Mouse (Mus musculus): Measurements from ENCODE around the gene Fam213b. TPM values are rescaled to one million over a fixed set of nuclear protein-coding genes. Genes with fewer than 3 reads are reported as not detected.

Fam213b gene
- polyA plus RNA-seq, 1 experiment = 33.6 TPM

DNA sequence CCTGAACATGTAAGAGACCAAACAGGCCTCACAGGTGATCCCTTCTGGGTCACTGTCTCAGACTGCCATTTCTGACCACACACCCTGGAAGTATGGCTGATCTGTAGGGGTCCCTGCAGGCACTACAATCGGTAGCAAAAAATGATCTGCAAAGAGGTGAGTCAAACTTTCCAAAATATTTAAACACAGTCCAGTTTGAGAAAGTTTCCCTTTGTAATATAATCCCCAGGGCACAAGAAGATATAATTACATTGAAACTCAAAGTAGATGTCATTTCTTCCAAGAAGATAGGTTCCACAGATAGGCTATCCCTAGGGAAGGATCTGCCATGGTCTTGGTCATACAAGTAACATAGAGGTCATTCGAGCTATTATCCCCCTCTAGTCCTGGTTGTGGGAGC lies 3.4 kb upstream of the Fam213b start:
- no peak for TF ChIP-seq POLR2A (IDR thresholded peaks at IDR 0.05; ENCODE audit: low read depth, low read length)
- no peak for TF ChIP-seq CTCF (IDR thresholded peaks at IDR 0.05; ENCODE audit: extremely low read depth, insufficient read depth, insufficient read length, insufficient replicate concordance)
- H3K36me3 ChIP-seq (ENCODE audit: control insufficient read depth, insufficient read depth, low read length) = no peaks in the 10 kb centered on the region

DNA sequence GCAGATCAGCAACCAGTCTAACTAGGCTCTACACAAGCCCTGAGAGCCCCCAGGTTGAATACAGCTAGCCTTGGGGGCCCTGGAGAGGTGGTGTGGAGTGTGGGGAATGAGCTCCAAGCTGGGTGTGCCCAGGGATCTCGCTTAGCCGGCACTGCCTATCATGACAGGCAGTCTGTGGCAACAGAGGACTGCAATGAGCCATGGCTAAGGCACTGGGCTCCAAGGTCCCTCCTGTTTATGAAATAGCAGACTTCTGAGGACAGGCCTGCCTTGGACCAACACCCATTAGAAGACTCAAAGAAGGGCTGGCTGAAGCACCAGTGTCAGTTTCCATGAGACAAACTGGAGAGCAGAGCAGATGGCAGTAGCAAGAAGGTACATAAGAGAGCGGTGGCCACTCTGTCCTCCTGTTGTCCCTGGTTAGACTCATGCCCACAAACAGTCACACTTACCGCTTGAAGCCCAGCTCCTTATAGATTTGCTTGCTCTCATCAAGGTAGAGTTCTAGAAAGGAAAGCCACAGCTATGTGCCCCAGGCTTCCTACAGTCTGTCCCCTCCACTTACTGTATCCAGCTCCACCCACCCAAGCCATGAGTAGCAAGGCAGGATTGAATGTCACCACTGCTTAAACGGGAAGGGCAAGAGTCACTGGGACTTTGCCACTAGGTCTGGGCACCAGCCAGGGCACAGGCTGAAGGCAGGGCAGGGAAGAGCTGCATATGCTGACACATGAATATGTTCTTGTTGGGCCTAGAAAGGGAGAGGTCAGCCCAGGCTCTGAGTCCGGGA lies 1.1 kb downstream of the Fam213b start:
- Histone ChIP-seq H3K27ac (ENCODE audit: insufficient read depth, low read length) (no peak overlapping the region), H3K4me3 (ENCODE audit: extremely low read depth, insufficient read depth, insufficient read length) (peak overlapping the region; percentile 59; the same call in 1 of the 2 replicates), H3K36me3 (ENCODE audit: control insufficient read depth, insufficient read depth, low read length) (no peaks in the 10 kb centered on the region), H3K27me3 (ENCODE audit: control insufficient read depth, insufficient read depth, low read length) (no peaks in the 10 kb centered on the region), H3K4me1 (ENCODE audit: control insufficient read depth, insufficient read depth, insufficient read length) (peaks cover 7% of the 10 kb centered on the region)
- no peak for DNase-seq (ENCODE audit: low read depth in 1 of 2, low spot score in 2 of 2)
- 72% methylated on average over 6 of the region's 6 CpGs for WGBS
- TF ChIP-seq POLR2A (IDR thresholded peaks at IDR 0.05; ENCODE audit: low read depth, low read length) (no peak), CTCF (IDR thresholded peaks at IDR 0.05; ENCODE audit: extremely low read depth, insufficient read depth, insufficient read length, insufficient replicate concordance) (no peak)

More for the DNA sequence above, 3.4 kb upstream of the Fam213b start:
- no peaks in the 10 kb centered on the region for H3K27me3 ChIP-seq (ENCODE audit: control insufficient read depth, insufficient read depth, low read length)
- no peak overlapping the region for H3K4me3 ChIP-seq (ENCODE audit: extremely low read depth, insufficient read depth, insufficient read length)
- peaks cover 7% of the 10 kb centered on the region for H3K4me1 ChIP-seq (ENCODE audit: control insufficient read depth, insufficient read depth, insufficient read length)
- no peak for DNase-seq (ENCODE audit: low read depth in 1 of 2, low spot score in 2 of 2)
- 83% methylated on average over 2 of the region's 2 CpGs for WGBS
- H3K27ac ChIP-seq (ENCODE audit: insufficient read depth, low read length) = no peak overlapping the region

DNA sequence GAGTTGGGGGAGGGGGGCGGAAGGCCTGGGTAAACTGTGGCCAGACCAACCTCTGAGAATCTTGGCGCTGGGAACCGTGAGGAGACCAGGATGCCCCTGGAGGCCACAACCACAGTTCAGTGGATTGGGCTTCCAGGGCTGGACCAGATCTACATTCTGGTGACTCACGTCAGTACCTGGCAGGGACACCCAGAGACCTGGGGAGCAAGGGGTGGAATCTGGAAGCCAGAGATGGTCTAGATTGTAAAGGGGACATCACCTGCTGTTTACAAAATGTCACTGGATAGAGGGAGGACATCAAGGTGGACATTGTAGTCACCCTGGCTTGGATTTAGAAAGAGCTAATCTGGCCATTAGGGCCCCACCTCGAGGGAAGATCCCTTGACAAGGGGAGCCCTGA lies 3.4 kb downstream of the Fam213b start:
- Histone ChIP-seq H3K27me3 (ENCODE audit: control insufficient read depth, insufficient read depth, low read length) (no peaks in the 10 kb centered on the region), H3K4me3 (ENCODE audit: extremely low read depth, insufficient read depth, insufficient read length) (no peak overlapping the region), H3K27ac (ENCODE audit: insufficient read depth, low read length) (no peak overlapping the region), H3K36me3 (ENCODE audit: control insufficient read depth, insufficient read depth, low read length) (no peaks in the 10 kb centered on the region), H3K4me1 (ENCODE audit: control insufficient read depth, insufficient read depth, insufficient read length) (peaks cover 7% of the 10 kb centered on the region)
- DNase-seq (ENCODE audit: low read depth in 1 of 2, low spot score in 2 of 2) = no peak
- WGBS = 80% methylated on average over 5 of the region's 5 CpGs
- TF ChIP-seq POLR2A (IDR thresholded peaks at IDR 0.05; ENCODE audit: low read depth, low read length) (no peak), CTCF (IDR thresholded peaks at IDR 0.05; ENCODE audit: extremely low read depth, insufficient read depth, insufficient read length, insufficient replicate concordance) (no peak)

- no peak overlapping the region for H3K4me3 ChIP-seq (ENCODE audit: extremely low read depth, insufficient read depth, insufficient read length)
- no peak overlapping the region for H3K27ac ChIP-seq (ENCODE audit: insufficient read depth, low read length)
- no peaks in the 10 kb centered on the region for H3K36me3 ChIP-seq (ENCODE audit: control insufficient read depth, insufficient read depth, low read length)
- WGBS = 92% methylated on average over 14 of the region's 14 CpGs
- H3K4me1 ChIP-seq (ENCODE audit: control insufficient read depth, insufficient read depth, insufficient read length) = no peaks in the 10 kb centered on the region
- no peaks in the 10 kb centered on the region for H3K27me3 ChIP-seq (ENCODE audit: control insufficient read depth, insufficient read depth, low read length)
- TF ChIP-seq POLR2A (IDR thresholded peaks at IDR 0.05; ENCODE audit: low read depth, low read length) (no peak), CTCF (IDR thresholded peaks at IDR 0.05; ENCODE audit: extremely low read depth, insufficient read depth, insufficient read length, insufficient replicate concordance) (no peak)
- DNase-seq (ENCODE audit: low read depth in 1 of 2, low spot score in 2 of 2) = no peak
Observed at GRCm38 (mm10) chr4:154890887-154891286, 8.0 kb downstream of the Fam213b start.

- H3K27me3 ChIP-seq (ENCODE audit: control insufficient read depth, insufficient read depth, low read length) = no peaks in the 10 kb centered on the region
- no peak for TF ChIP-seq POLR2A (IDR thresholded peaks at IDR 0.05; ENCODE audit: low read depth, low read length)
- no peak for TF ChIP-seq CTCF (IDR thresholded peaks at IDR 0.05; ENCODE audit: extremely low read depth, insufficient read depth, insufficient read length, insufficient replicate concordance)
Observed at GRCm38 (mm10) chr4:154887593-154888250, 11.2 kb downstream of the Fam213b start.

GRCm38 (mm10) chr4:154886876-154887592 lies 11.9 kb downstream of the Fam213b start:
- Histone ChIP-seq H3K27me3 (ENCODE audit: control insufficient read depth, insufficient read depth, low read length) (no peaks in the 10 kb centered on the region), H3K27ac (ENCODE audit: insufficient read depth, low read length) (no peak overlapping the region), H3K4me1 (ENCODE audit: control insufficient read depth, insufficient read depth, insufficient read length) (no peaks in the 10 kb centered on the region), H3K36me3 (ENCODE audit: control insufficient read depth, insufficient read depth, low read length) (no peaks in the 10 kb centered on the region), H3K4me3 (ENCODE audit: extremely low read depth, insufficient read depth, insufficient read length) (no peak overlapping the region)
- TF ChIP-seq POLR2A (IDR thresholded peaks at IDR 0.05; ENCODE audit: low read depth, low read length) = no peak
- TF ChIP-seq CTCF (IDR thresholded peaks at IDR 0.05; ENCODE audit: extremely low read depth, insufficient read depth, insufficient read length, insufficient replicate concordance) = no peak
- no peak for DNase-seq (ENCODE audit: low read depth in 1 of 2, low spot score in 2 of 2)
- 66% methylated on average over 13 of the region's 13 CpGs for WGBS

More at GRCm38 (mm10) chr4:154887593-154888250, 11.2 kb downstream of the Fam213b start:
- Histone ChIP-seq H3K27ac (ENCODE audit: insufficient read depth, low read length) (no peak overlapping the region), H3K4me3 (ENCODE audit: extremely low read depth, insufficient read depth, insufficient read length) (no peak overlapping the region), H3K4me1 (ENCODE audit: control insufficient read depth, insufficient read depth, insufficient read length) (no peaks in the 10 kb centered on the region), H3K36me3 (ENCODE audit: control insufficient read depth, insufficient read depth, low read length) (no peaks in the 10 kb centered on the region)
- 84% methylated on average over 15 of the region's 15 CpGs for WGBS
- no peak for DNase-seq (ENCODE audit: low read depth in 1 of 2, low spot score in 2 of 2)
